Mouse (Mus musculus) stomach, postnatal 0 days (tissue): ENCODE data around the gene Astl.

ENCODE experiments used
- CTCF ChIP-seq: IDR thresholded peaks from 2 replicates; pipeline ENCODE4 v1.5.1; 2016; ENCODE audit warnings: antibody characterized with exemption, low read depth, mild to moderate bottlenecking, moderate library complexity
- EP300 ChIP-seq: optimal IDR thresholded peaks from 2 replicates; pipeline ENCODE3; 2016; ENCODE audit warnings: antibody characterized with exemption

DNA sequence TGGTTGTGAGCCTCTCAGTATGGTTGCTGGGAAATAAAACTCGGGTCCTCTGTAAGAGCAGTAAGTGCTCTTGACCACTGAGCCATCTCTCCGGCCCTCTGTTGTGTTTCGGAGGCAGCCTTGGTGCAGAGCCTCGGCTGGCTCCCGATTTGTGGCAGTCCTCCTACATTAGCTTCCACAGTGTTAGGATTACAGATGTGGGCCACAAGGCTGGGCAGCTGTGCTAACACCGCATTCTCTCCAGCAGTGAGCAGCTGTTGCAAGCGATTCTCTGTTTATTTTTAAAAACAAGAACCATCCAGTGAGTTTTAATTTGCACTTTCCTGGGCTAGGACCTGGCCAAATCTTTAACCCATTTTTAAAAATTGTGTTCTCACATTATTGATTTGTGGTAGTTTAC lies 45.4 kb downstream of the Astl start:
- no peak for TF ChIP-seq CTCF
- no peak for TF ChIP-seq EP300
